Mouse (Mus musculus) brain, embryonic 14.5 days (tissue): ENCODE measurements at regions not wholly inside any gene's neighbourhood (a gene's known extent, or its start where the extent isn't known, plus 50 kb on each side); places are given as distances from the start of the nearest gene placed in this dataset.

ENCODE experiments used
- DNase-seq: peaks from one replicate; pipeline ENCODE4 v3.0.0-alpha.2; 2011; ENCODE audit warnings: low read depth
- CTCF ChIP-seq: fragments of 200-500 bp; IDR thresholded peaks from 2 replicates; pipeline ENCODE4 v1.5.1; 2012; ENCODE audit warnings: inconsistent platforms, mild to moderate bottlenecking, moderate library complexity, borderline replicate concordance; ENCODE audit not compliant: insufficient read depth, insufficient read length; ENCODE audit errors: extremely low read depth
- POLR2A ChIP-seq: fragments of 200-500 bp; IDR thresholded peaks from 2 replicates; pipeline ENCODE4 v1.6.1; 2012; ENCODE audit warnings: mild to moderate bottlenecking, inconsistent platforms, borderline replicate concordance; ENCODE audit not compliant: poor library complexity, insufficient read depth, insufficient read length, severe bottlenecking; ENCODE audit errors: extremely low read depth

DNA sequence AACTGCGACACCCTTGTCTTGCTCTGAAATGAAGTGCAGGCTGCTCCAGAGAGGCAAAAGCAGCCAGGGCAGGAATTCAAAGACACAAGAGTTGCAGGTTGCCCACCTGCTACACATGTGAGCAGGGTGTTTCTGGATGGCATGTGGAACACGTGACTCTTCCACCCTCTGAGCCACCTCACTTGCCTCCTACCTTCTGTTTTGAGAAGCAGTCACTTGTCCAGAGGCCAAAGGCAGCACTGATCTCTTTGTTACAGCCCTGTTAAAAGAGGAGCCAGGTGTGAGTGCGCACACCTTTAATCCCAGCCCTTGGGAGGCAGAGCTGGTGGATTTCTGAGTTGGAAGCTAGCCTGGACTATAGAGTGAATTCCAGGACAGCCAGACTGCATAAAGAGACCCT, 79.7 kb upstream of the Tle3 start:
- no peak for DNase-seq
- TF ChIP-seq CTCF (no peak), POLR2A (no peak)

DNA sequence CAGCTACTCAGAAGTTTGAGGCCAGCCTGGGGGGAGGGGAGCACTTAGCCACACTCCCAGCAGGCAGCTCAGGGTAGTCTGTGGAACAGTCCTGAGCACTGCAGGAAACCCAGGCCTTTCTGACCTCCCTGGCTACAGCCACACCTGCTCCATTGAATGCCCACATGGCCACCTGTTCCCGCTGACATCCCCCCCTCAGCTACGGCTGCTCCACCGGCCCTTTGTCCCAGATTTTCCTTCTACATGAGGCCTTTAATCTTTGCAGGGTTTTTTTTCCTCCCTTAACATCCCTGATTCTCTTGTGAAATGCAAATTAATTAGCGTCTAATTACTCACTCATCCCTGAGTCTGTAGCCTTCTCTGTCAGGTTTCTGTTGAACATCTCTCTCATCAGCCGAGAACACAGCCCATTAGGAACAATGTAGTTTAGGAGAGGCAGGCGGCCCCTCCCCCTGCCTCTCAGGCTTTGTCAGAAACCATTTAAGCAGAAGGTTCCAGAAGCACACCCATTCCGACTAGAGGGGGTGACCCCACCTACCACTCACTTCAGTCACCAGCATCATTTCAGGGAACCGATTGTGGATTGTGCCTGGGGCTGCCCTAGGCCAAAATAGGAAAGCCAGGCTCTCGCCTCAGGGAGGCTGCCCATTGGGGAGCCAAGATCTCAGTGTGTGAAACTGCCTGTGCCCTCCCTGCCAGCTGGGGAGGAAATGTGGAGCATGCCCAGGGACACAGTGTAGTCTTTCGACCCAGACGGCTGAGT, 78.8 kb upstream of the Tle3 start:
- peak; percentile 93 for DNase-seq

GRCm38 (mm10) chr9:61295001-61295400, 77.2 kb upstream of the Tle3 start:
- TF ChIP-seq CTCF (no peak), POLR2A (no peak)
- DNase-seq: no peak

More for the DNA sequence above, 78.8 kb upstream of the Tle3 start:
- TF ChIP-seq CTCF (no peak), POLR2A (no peak)

DNA sequence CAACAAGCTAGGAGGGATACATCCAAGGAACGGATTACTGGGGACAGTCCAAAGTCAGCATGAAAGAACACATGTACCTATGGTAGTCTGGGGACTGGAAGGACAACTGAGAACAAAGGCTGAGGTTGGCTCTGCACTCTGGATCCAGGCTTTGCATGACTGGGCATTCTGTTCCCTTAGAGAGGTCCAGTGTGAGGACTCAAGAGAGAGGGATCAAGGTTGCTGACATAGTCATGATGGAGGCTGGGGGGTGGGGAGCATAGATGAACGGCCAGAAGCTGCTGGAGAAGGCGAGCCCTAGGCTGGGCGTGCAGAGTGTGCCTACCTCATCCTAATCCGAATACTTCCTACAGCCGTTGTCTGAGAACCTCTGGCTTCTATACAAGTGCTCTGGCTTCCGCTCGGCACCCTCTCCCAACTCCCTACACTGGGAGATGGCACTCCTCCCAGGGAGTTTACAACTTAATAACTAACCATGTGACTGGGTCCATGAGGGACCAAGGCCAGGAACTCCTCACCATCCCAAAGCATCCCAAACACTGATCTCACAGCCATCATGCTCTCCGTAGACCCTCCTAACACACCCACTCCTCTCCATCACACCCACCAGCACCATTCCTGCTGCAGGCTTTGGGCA, 75.7 kb upstream of the Tle3 start:
- DNase-seq: no peak
- TF ChIP-seq POLR2A (no peak), CTCF (no peak)

- TF ChIP-seq CTCF: no peak
- TF ChIP-seq POLR2A: no peak
Observed at GRCm38 (mm10) chr9:61297385-61297784, 74.8 kb upstream of the Tle3 start.

DNA sequence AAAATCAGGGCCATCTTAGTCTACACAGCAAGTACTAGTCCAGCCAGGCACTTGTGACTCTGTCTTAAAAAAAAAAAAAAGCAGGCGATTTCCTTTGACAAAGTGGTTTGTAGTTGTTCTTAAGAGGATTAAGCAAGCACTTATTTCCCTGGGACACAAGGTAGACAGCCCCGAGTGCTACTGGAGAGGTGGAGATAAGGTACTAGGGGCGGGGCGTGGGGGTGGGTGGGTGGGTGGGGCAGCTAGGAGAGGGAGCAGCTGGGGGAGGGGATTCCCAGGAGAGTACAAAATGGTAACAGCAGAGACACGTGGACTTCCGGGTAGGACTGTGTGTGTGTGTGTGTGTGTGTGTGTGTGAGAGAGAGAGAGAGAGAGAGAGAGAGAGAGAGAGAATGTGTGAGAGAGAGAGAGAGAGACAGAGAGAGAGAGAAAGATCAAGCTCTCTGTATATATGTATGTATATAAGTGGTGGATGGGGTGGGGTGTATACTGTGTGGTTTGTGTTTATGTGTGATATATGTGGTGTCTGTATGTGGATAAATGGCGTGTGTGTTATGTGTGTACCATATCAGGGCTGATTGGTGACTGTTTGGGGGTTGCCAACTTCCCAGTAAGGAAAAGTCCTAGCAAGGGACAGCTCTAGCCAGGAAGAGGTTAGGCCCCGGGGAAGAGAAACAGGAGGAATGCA, 72.1 kb upstream of the Tle3 start:
- DNase-seq: no peak
- TF ChIP-seq CTCF (no peak), POLR2A (no peak)

More at GRCm38 (mm10) chr9:61297385-61297784, 74.8 kb upstream of the Tle3 start:
- DNase-seq: no peak

- no peak for DNase-seq
- TF ChIP-seq CTCF: no peak
- no peak for TF ChIP-seq POLR2A
Observed at GRCm38 (mm10) chr9:61301070-61301469, 71.1 kb upstream of the Tle3 start.

DNA sequence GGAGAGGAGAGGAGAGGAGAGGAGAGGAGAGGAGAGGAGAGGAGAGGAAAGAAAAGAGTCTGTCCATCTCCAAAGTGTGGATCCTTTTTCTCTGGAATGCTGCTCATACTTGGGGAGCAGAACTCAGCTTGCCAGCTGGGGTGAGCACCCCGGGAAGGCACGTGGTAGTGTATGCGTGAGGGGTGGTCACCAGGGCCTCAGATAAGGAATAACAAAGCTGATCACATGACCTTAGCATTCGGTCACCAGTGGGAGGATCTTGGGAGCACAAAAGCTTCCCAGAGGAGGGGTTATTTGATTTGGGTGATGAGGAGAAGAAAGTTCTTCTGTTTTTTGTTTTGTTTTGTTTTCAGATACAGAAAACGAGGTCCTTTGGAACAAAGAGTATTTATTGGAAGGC, 69.4 kb upstream of the Tle3 start:
- TF ChIP-seq POLR2A (no peak), CTCF (no peak)
- no peak for DNase-seq

- DNase-seq: no peak
- no peak for TF ChIP-seq CTCF
- no peak for TF ChIP-seq POLR2A
Observed at GRCm38 (mm10) chr9:61306306-61306705, 65.9 kb upstream of the Tle3 start.

DNA sequence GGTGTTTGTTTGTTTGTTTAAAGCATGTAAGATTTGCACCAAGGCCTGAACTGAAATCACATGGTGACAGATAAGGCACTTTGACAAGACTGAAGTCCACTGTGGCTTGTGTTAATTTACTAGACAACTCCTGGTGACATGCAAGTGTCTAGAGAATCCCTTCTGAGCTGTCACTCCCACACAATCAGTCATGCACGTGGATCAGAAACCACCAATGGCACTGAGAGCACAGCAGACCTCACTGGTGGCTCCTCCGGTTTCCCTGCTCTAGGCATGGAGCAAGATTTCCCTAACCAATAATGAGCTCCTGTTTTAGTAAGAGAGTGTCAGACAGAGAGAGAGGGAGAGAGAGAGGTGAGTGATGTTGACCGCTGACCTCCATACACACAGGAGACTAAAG, 63.1 kb upstream of the Tle3 start:
- no peak for DNase-seq
- TF ChIP-seq POLR2A (no peak), CTCF (no peak)

- no peak for TF ChIP-seq CTCF
- no peak for TF ChIP-seq POLR2A
Observed at GRCm38 (mm10) chr9:61309768-61310493, 62.2 kb upstream of the Tle3 start.

More at GRCm38 (mm10) chr9:61309768-61310493, 62.2 kb upstream of the Tle3 start:
- peak; percentile 69 for DNase-seq
